Mouse (Mus musculus) kidney, embryonic 16.5 days (tissue): ENCODE measurements at regions not wholly inside any gene's neighbourhood (a gene's known extent, or its start where the extent isn't known, plus 50 kb on each side); places are given as distances from the start of the nearest gene placed in this dataset.

Experiments used
- ATAC-seq: fragments of 200-750 bp; cut with Nextera tagmentation; 2 replicates; pipeline ENCODE4 v1.8.0; 2017; ENCODE audit warnings: moderate TSS enrichment; ENCODE audit not compliant: low FRiP score, low TSS enrichment
- H3K27ac ChIP-seq: fragments of 300-500 bp; sonication (generic); 2 replicates; pipeline ENCODE4 v1.5.1; 2014; ENCODE audit warnings: low read length
- H3K27me3 ChIP-seq: fragments of 300-500 bp; sonication (generic); 2 replicates; pipeline ENCODE4 v1.6.1; 2014; ENCODE audit warnings: low read length, control low read depth, mixed read lengths; ENCODE audit not compliant: insufficient read depth
- H3K36me3 ChIP-seq: fragments of 300-500 bp; sonication (generic); 2 replicates; pipeline ENCODE4 v1.6.1; 2014; ENCODE audit warnings: low read length, control low read depth, mixed read lengths; ENCODE audit not compliant: insufficient read depth
- H3K4me1 ChIP-seq: fragments of 300-500 bp; sonication (generic); 2 replicates; pipeline ENCODE4 v1.6.1; 2014; ENCODE audit warnings: low read length, control low read depth, mixed read lengths; ENCODE audit not compliant: insufficient read depth
- H3K4me2 ChIP-seq: fragments of 300-500 bp; sonication (generic); replicated peaks from 2 replicates; pipeline ENCODE4 v1.6.1; 2014; ENCODE audit warnings: low read depth, low read length
- H3K4me3 ChIP-seq: fragments of 300-500 bp; sonication (generic); 2 replicates; pipeline ENCODE4 v1.5.1; 2014; ENCODE audit warnings: mild to moderate bottlenecking, low read length
- H3K9ac ChIP-seq: fragments of 300-500 bp; sonication (generic); replicated peaks from 2 replicates; pipeline ENCODE4 v1.6.1; 2014; ENCODE audit warnings: low read length
- H3K9me3 ChIP-seq: fragments of 300-500 bp; sonication (generic); 2 replicates; pipeline ENCODE4 v1.6.1; 2016; ENCODE audit warnings: low read length, control low read depth
- WGBS: fragments of 180-500 bp; shearing (Covaris S2); extraction: QIAGEN DNeasy Blood & Tissue Kit; methylation state at CpG from one replicate; pipeline ENCODE4 v1.1.7; 2014; 5-methylcytosine and 5-hydroxymethylcytosine counted together

GRCm38 (mm10) chr4:74847332-74848053 is 430.6 kb downstream of the Dmac1 start:
- no peak for ATAC-seq

GRCm38 (mm10) chr4:74798173-74798799 is 479.8 kb downstream of the Dmac1 start:
- WGBS, result 42% methylated on average over 2 of the region's 2 CpGs
- H3K27me3 ChIP-seq, result no peaks in the 10 kb centered on the region
- no peak overlapping the region for H3K4me3 ChIP-seq
- H3K9ac ChIP-seq, result no peak overlapping the region
- H3K36me3 ChIP-seq, result no peaks in the 10 kb centered on the region
- no peaks in the 10 kb centered on the region for H3K9me3 ChIP-seq
- no peaks in the 10 kb centered on the region for H3K4me1 ChIP-seq
- no peak overlapping the region for H3K27ac ChIP-seq
- no peak for ATAC-seq
- no peak overlapping the region for H3K4me2 ChIP-seq

More at GRCm38 (mm10) chr4:74847332-74848053, 430.6 kb downstream of the Dmac1 start:
- no peak overlapping the region for H3K9ac ChIP-seq
- no peaks in the 10 kb centered on the region for H3K36me3 ChIP-seq
- no peaks in the 10 kb centered on the region for H3K27me3 ChIP-seq
- H3K4me1 ChIP-seq, result no peaks in the 10 kb centered on the region
- H3K4me2 ChIP-seq, result no peak overlapping the region
- H3K4me3 ChIP-seq, result no peak overlapping the region
- H3K27ac ChIP-seq, result no peak overlapping the region
- 75% methylated on average over 4 of the region's 4 CpGs for WGBS
- H3K9me3 ChIP-seq, result no peaks in the 10 kb centered on the region

GRCm38 (mm10) chr4:74797456-74797855 is 480.6 kb downstream of the Dmac1 start:
- Histone ChIP-seq H3K4me2 (no peak overlapping the region), H3K4me1 (no peaks in the 10 kb centered on the region), H3K27me3 (no peaks in the 10 kb centered on the region), H3K36me3 (no peaks in the 10 kb centered on the region), H3K9me3 (no peaks in the 10 kb centered on the region), H3K27ac (no peak overlapping the region), H3K9ac (no peak overlapping the region), H3K4me3 (no peak overlapping the region)
- ATAC-seq, result no peak
- 57% methylated on average over 2 of the region's 2 CpGs for WGBS

- no peak overlapping the region for H3K9ac ChIP-seq
- no peaks in the 10 kb centered on the region for H3K9me3 ChIP-seq
- no peaks in the 10 kb centered on the region for H3K27me3 ChIP-seq
- no peak overlapping the region for H3K27ac ChIP-seq
- ATAC-seq, result 0 out of 2 replicates have a peak, but pooled peaks have one; percentile 23
- H3K4me1 ChIP-seq, result no peaks in the 10 kb centered on the region
- no peaks in the 10 kb centered on the region for H3K36me3 ChIP-seq
- no peak overlapping the region for H3K4me2 ChIP-seq
- H3K4me3 ChIP-seq, result no peak overlapping the region
Observed at GRCm38 (mm10) chr4:74796676-74797075, 481.4 kb downstream of the Dmac1 start.

GRCm38 (mm10) chr4:74747985-74748384 is 505.7 kb downstream of the Kdm4c start:
- ATAC-seq, result peak; percentile 51; the same call in 1 of the 2 replicates
- Histone ChIP-seq H3K4me2 (no peak overlapping the region), H3K36me3 (no peaks in the 10 kb centered on the region), H3K27me3 (no peaks in the 10 kb centered on the region), H3K9me3 (no peaks in the 10 kb centered on the region), H3K9ac (no peak overlapping the region), H3K27ac (no peak overlapping the region), H3K4me3 (no peak overlapping the region), H3K4me1 (0 out of 2 replicates have a peak, but pooled peaks cover 6% of the 10 kb centered on the region)
- 20% methylated on average over 2 of the region's 2 CpGs for WGBS

- Histone ChIP-seq H3K4me1 (no peaks in the 10 kb centered on the region), H3K27me3 (no peaks in the 10 kb centered on the region), H3K9me3 (peaks cover 4% of the 10 kb centered on the region; the same call in 1 of the 2 replicates), H3K4me2 (no peak overlapping the region), H3K4me3 (no peak overlapping the region), H3K36me3 (no peaks in the 10 kb centered on the region), H3K9ac (no peak overlapping the region), H3K27ac (no peak overlapping the region)
- WGBS, result 13% methylated on average over 2 of the region's 2 CpGs
- no peak for ATAC-seq
Observed at GRCm38 (mm10) chr4:74739642-74740041, 497.3 kb downstream of the Kdm4c start.
